Mouse (Mus musculus) stomach, postnatal 0 days (tissue): ENCODE results near the gene Fam104a.

Source experiments
- CTCF ChIP-seq: IDR thresholded peaks from 2 replicates; pipeline ENCODE4 v1.5.1; 2016; ENCODE audit warnings: antibody characterized with exemption, low read depth, mild to moderate bottlenecking, moderate library complexity
- EP300 ChIP-seq: optimal IDR thresholded peaks from 2 replicates; pipeline ENCODE3; 2016; ENCODE audit warnings: antibody characterized with exemption

DNA sequence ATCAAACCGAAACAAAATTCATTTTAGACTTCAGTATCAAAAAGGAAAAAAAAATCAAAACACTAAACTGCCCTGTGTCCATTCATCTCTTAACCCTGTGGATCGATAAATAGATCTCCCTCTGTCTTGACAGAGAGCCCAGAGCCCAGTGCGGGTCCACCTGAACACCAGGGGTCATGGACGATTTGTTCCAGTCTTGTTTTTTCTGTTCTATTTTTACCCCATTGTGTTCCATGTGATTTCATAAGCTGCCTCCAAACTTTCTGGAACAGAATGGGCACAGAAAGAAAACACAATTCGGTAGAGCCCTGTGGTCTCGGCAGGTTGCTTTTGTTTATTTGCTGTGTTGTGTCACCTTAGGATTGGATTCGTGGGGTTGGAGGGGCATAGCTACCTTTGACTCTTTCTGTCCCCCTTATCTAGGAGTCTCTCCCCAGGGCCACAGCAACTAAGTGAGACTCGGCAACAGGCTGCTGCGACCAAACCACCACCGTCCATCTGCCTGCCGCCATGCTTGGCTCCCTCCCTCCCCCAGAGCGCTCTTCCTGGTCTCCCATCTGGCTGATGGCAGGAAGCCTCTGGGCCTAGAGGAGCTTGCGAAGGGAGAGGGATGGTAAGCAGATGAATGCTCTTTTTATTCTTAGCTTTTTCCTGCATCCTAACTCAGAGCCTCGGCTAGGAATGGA lies 38.6 kb upstream of the Fam104a start:
- TF ChIP-seq EP300 (no peak), CTCF (no peak)
